Mouse (Mus musculus) skeletal muscle tissue, adult 2 months (tissue): Measurements from ENCODE around the gene Mex3d.

Experiments
- DNase-seq: peaks from one replicate; pipeline ENCODE4 v3.0.0-alpha.2; 2012; ENCODE audit warnings: low read depth, low spot score

The Mex3d gene

GRCm38 (mm10) chr10:80412656-80413541 is 25.4 kb upstream of the Mex3d start:
- no peak for DNase-seq

DNA sequence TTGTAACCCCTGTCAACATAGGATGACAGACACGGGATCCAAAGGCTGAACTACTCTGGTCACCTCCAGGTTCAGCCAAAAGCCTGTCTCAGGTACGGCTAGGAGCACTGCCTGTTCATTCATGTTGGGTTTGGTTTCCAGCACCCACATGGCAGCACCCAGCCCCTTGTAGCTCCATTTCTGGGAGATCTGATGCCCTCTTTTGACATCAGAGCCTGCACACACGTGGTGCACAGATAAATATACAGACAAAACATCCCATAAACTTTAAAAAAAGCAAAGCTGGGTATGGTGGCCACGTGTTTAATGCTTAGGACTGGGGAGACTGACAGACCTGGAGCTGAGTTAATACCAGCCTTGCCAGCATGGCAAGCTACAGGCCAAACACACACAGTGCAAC is 20.5 kb upstream of the Mex3d start:
- no peak for DNase-seq

DNA sequence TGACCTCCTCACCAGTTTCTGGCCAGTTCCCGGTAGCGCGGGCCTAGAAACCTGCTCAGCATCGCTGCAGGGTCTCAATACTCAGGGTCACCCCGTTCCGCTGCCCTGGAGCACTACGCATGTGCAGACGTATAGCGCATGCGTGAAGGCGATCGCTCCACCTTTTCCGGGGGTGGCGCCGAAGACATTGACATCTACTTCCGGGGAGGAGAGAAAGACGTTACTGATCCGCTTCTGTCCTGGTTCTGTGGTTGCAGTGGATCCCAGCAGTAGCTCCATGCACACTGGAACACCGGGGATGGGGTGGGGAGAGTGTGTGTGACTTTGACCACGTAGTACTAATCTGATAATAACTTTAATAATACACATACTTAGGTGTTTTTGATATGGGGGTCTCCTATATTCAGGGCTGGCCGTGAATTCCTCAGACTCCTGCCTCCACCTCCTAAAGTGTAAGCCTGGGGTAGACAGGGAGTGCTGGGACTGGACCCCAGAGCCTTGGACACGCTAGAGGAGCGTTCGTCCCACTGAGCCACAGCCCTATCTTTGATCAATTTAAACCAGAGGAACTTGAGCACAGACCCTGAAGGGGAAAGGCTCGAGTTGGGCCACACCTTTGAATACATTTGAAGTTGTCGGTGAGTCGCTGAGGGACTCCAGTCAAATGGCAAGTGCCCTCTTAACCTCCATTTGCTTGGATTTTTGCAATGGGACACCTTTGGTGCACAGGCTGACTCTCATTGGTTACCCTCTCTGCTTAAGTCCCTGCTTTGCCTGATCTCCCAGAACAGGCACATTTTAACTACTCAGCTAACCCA is 19.4 kb upstream of the Mex3d start, which contains the start of gene Uqcr11:
TSS of gene Uqcr11 (minus strand) at position 147 of the 818 bp plus-strand sequence.
- peak; percentile 95 for DNase-seq

- DNase-seq: no peak
Observed at GRCm38 (mm10) chr10:80405481-80406173, 18.2 kb upstream of the Mex3d start.

DNA sequence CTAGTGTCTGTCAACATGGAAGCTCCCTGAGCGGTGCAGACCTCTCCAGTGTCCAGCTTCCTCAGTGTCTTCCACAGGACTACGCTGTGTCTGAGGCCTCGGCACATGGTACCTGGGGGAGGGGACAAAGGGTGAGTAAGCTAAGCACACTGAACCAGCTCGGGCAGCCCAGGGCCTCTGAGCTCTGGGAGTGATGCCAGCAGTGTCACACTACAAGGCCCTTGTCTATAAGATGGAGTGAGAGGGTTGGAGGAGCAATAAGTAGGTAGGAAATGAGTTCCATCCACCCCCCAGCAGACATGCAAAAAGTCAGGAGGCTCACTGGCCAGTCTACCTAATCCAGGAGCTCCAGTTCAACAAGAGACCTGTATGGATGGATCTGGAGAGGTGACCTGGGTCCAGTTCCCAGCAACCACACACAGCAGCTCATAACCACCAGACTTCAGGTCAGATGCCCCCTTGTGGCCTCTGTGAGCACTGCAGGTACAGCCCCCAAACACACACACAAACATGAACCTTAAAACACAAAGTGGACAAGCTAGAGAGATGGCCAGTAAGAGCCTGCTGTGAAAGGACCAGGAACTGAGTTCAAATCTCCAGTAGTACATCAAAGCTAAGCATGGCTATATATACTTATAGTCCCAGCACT is 15.7 kb upstream of the Mex3d start:
- no peak for DNase-seq

- DNase-seq: no peak
Observed at GRCm38 (mm10) chr10:80400704-80401161, 13.3 kb upstream of the Mex3d start.

DNA sequence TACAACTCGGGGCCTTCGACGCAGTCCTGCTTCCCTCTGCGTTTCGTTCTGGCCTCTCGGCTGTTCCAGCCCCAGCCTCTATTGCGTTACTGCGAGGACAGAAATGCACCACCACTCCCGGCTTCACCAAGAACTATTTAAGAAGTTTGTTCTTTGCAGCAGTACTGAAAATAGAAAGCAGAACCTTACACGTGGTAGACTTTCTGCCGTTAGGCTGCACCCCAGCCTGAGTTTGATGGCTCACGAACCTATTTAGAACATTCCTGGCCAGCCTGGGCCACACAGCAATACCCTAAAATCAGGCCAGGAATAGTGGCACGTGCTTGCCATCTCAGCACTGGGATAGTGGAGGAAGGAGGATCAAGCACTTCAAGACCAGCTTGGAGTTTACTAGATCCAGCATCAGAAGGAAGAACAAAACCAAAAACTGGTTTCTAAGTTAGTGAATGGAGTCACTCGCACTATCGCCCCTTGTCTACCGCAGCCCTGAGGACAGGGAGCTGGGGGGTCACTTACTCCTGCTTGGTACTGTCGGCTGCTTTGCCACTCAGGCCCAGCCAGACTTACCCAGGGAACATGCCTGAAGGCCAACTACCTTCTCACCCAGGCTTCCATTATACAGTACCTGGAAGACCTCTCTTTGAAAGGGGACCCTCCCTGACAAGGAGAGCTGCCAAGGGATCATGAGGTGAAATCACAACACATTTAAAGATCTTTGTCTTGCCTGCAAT is 12.7 kb upstream of the Mex3d start:
- no peak for DNase-seq

GRCm38 (mm10) chr10:80399191-80399972 is 11.9 kb upstream of the Mex3d start, which contains the start of gene Mbd3:
Gene Mbd3, minus strand, starts transcription at chr10:80399550.
- DNase-seq: peak; percentile 100

GRCm38 (mm10) chr10:80398719-80399190 is 11.3 kb upstream of the Mex3d start:
- DNase-seq: peak; percentile 100

GRCm38 (mm10) chr10:80398174-80398535 is 10.7 kb upstream of the Mex3d start:
- DNase-seq: no peak

- DNase-seq: no peak
Observed at GRCm38 (mm10) chr10:80397524-80398173, 10.2 kb upstream of the Mex3d start.

DNA sequence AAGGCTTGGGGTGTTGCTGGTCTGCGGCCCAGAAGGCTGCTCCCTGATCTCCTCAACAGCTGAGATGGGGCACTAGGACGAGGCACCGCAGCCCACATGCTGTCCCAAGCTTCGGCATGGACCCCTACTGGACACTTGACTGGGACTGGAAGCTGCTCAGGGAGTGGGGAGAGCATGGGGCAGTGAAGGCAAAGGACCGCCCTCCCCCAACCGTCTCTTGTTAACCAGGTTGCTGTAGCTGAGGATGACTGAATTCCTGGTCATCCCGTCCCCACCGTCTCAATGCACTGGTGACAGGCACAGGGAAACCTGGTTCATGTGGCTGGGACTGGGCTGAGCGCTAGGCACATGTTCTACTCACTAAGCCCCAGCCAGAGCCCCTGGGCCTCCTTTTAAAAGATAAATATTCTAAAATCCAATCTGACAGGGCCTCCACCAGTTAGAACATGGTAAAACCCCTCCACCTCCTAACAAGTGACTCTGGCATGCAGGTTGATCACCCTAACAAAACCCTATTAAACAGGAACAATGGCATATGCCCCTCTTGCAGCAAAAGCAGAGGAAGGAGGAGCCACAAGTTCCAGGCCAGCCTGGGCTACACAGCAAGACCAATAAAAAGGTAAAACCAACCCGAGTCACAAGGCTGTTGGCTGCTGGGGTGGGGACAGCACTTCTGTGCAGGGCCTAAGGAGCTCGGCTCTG is 9.5 kb upstream of the Mex3d start:
- no peak for DNase-seq

DNA sequence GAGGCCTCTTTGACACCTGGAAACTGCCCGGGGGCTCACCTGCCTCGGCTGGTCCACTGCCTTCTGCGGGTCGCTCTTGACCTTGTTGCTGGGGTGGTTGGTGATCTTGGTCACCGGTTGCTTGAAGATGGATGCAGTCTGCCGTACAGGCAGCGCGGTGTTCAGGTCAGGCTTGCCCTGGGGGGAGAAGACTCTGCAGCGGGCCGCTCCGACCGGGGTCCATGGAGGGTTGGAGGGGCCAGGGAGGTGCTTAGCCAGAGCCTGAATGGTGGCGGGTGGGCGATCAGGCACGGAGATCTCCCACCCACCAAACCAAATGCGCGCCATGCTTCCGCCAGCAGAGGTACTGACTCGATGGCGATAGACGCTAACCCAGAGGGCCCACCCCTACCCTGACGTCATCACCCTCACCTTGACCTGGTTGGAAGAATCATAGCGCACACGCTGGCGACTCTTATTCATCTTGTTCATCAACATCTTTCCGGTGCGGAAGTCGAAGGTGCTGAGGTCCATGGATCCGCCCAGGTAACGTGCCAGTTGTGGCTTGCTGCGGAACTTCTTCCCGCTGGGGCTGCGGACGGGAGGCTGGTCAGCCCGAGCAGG is 7.7 kb upstream of the Mex3d start:
- DNase-seq: no peak

- no peak for DNase-seq
Observed at GRCm38 (mm10) chr10:80392687-80393086, 5.2 kb upstream of the Mex3d start.

DNA sequence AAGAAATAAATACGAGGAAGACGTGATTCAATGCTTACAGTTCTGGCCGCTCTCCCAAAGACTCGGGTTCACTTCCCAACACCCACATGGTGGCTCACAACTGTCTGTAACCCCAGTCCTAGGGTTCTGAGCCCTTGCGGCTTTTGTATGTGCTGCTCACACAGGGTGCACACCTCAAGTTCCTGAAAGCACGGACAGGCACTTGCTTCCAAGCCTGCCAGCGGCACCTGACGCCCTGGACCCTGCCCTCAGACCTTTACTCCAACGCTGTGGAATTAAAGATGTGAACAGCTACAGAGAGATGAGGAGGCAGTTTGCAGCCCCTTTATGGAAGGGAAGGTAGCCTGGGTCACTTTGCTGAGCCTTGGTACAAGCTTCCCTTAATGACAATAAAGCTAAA is 3.2 kb upstream of the Mex3d start:
- DNase-seq: no peak

- no peak for DNase-seq
Observed at GRCm38 (mm10) chr10:80389185-80389708, 1.8 kb upstream of the Mex3d start.

DNA sequence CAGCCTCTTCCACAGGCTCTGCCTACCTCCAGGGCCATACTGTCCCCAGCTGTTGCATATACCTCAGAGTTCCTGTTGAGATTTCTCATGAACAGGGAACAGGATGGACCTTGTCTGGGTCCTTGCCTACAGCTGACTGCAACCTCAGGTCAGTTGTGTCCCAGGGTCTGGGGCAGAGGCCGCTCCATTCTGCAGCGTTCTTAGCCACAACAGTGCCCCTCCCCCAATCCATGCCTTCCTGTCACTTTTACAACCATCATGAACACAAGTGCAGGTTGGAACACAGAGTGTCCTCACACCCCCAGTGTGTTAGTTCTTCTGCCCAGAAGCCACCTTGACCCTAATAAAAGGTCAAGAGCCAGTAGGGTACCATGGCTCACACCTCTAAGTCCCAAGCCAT is 1.3 kb upstream of the Mex3d start:
- DNase-seq: no peak
